Mouse (Mus musculus): ENCODE data around the gene Eif2s2. TPM values are rescaled to one million over a fixed set of nuclear protein-coding genes. Genes with fewer than 3 reads are reported as not detected.

Eif2s2 gene
- polyA plus RNA-seq, 1 experiment, result 88.6 TPM

- Histone ChIP-seq H3K27ac (ENCODE audit: control insufficient read depth, insufficient read depth, low read depth, low read length, poor library complexity) (no peak overlapping the region), H3K4me1 (ENCODE audit: control insufficient read depth, insufficient read depth, low read length) (no peaks in the 10 kb centered on the region), H3K4me3 (replicated peaks; ENCODE audit: control insufficient read depth, low read depth, low read length) (no peak overlapping the region)
- TF ChIP-seq CTCF (IDR thresholded peaks at IDR 0.05; ENCODE audit: control insufficient read depth, insufficient read depth, low read length), result no peak
- TF ChIP-seq POLR2A (IDR thresholded peaks at IDR 0.05; ENCODE audit: borderline replicate concordance, control insufficient read depth, low read depth, low read length), result no peak
- WGBS, result 68% methylated on average over 4 of the region's 4 CpGs
Observed at GRCm38 (mm10) chr2:154832471-154832870, 60.3 kb downstream of the Eif2s2 start.

GRCm38 (mm10) chr2:154827521-154827920, 65.2 kb downstream of the Eif2s2 start:
- no peak overlapping the region for H3K4me3 ChIP-seq (replicated peaks; ENCODE audit: control insufficient read depth, low read depth, low read length)
- WGBS, result 95% methylated on average over 4 of the region's 4 CpGs
- TF ChIP-seq CTCF (IDR thresholded peaks at IDR 0.05; ENCODE audit: control insufficient read depth, insufficient read depth, low read length) (no peak), POLR2A (IDR thresholded peaks at IDR 0.05; ENCODE audit: borderline replicate concordance, control insufficient read depth, low read depth, low read length) (no peak)
- H3K4me1 ChIP-seq (ENCODE audit: control insufficient read depth, insufficient read depth, low read length), result no peaks in the 10 kb centered on the region
- H3K27ac ChIP-seq (ENCODE audit: control insufficient read depth, insufficient read depth, low read depth, low read length, poor library complexity), result no peak overlapping the region

- TF ChIP-seq POLR2A (IDR thresholded peaks at IDR 0.05; ENCODE audit: borderline replicate concordance, control insufficient read depth, low read depth, low read length) (no peak), CTCF (IDR thresholded peaks at IDR 0.05; ENCODE audit: control insufficient read depth, insufficient read depth, low read length) (no peak)
- H3K4me3 ChIP-seq (replicated peaks; ENCODE audit: control insufficient read depth, low read depth, low read length), result no peak overlapping the region
- no peaks in the 10 kb centered on the region for H3K4me1 ChIP-seq (ENCODE audit: control insufficient read depth, insufficient read depth, low read length)
- no peak overlapping the region for H3K27ac ChIP-seq (ENCODE audit: control insufficient read depth, insufficient read depth, low read depth, low read length, poor library complexity)
- WGBS, result 45% methylated on average over 1 of the region's 1 CpGs
Observed at GRCm38 (mm10) chr2:154826054-154826538, 66.6 kb downstream of the Eif2s2 start.

Other genes with a start within 250 kb of the Eif2s2 start
- gene Chmp4b, start 241.2 kb downstream of the Eif2s2 start, polyA plus RNA-seq (2011; ENCODE audit: insufficient read depth, insufficient read length, low replicate concordance, missing spikeins), result 132 and 162 TPM in 2 replicates
- gene Gm14214, start 122.9 kb downstream of the Eif2s2 start, polyA plus RNA-seq (2011; ENCODE audit: insufficient read depth, insufficient read length, low replicate concordance, missing spikeins), result not detected in 2 replicates
- gene Raly, start 101.8 kb downstream of the Eif2s2 start, polyA plus RNA-seq (2011; ENCODE audit: insufficient read depth, insufficient read length, low replicate concordance, missing spikeins), result 97.9 and 104 TPM in 2 replicates
- gene a, start 101.5 kb downstream of the Eif2s2 start, polyA plus RNA-seq (2011; ENCODE audit: insufficient read depth, insufficient read length, low replicate concordance, missing spikeins), result not detected in 2 replicates
- gene Gm14226, start 125.3 kb upstream of the Eif2s2 start, polyA plus RNA-seq (2011; ENCODE audit: insufficient read depth, insufficient read length, low replicate concordance, missing spikeins), result not detected in 2 replicates
- gene Ahcy, start 181.6 kb upstream of the Eif2s2 start, polyA plus RNA-seq (2011; ENCODE audit: insufficient read depth, insufficient read length, low replicate concordance, missing spikeins), result 11.7 and 18.5 TPM in 2 replicates
- gene Itch, start 240.6 kb upstream of the Eif2s2 start, polyA plus RNA-seq (2011; ENCODE audit: insufficient read depth, insufficient read length, low replicate concordance, missing spikeins), result 12.4 and 21.0 TPM in 2 replicates